Mouse (Mus musculus) limb, embryonic 12.5 days (tissue): ENCODE measurements at regions not wholly inside any gene's neighbourhood (a gene's known extent, or its start where the extent isn't known, plus 50 kb on each side); places are given as distances from the start of the nearest gene placed in this dataset.

ENCODE experiments used
- ATAC-seq: fragments of 200-750 bp; cut with Nextera tagmentation; 2 replicates; pipeline ENCODE4 v1.8.0; 2017; ENCODE audit warnings: low read depth, moderate TSS enrichment; ENCODE audit not compliant: insufficient number of reproducible peaks, insufficient read depth, low FRiP score, low TSS enrichment
- H3K27ac ChIP-seq: fragments of 300-500 bp; sonication (generic); 2 replicates; pipeline ENCODE4 v1.5.1; 2016; ENCODE audit warnings: mild to moderate bottlenecking, moderate library complexity
- H3K27me3 ChIP-seq: fragments of 300-500 bp; sonication (generic); 2 replicates; pipeline ENCODE4 v1.6.1; 2016; ENCODE audit warnings: mild to moderate bottlenecking, moderate library complexity
- H3K36me3 ChIP-seq: fragments of 300-500 bp; sonication (generic); 2 replicates; pipeline ENCODE4 v1.6.1; 2016; ENCODE audit warnings: mild to moderate bottlenecking, moderate library complexity
- H3K4me1 ChIP-seq: fragments of 300-500 bp; sonication (generic); replicated peaks from 2 replicates; pipeline ENCODE4 v1.6.1; 2016
- H3K4me2 ChIP-seq: fragments of 300-500 bp; sonication (generic); 2 replicates; pipeline ENCODE4 v1.6.1; 2016; ENCODE audit warnings: mild to moderate bottlenecking, moderate library complexity
- H3K4me3 ChIP-seq: fragments of 300-500 bp; sonication (generic); replicated peaks from 2 replicates; pipeline ENCODE4 v1.5.1; 2016; ENCODE audit warnings: mild to moderate bottlenecking
- H3K9ac ChIP-seq: fragments of 300-500 bp; sonication (generic); replicated peaks from 2 replicates; pipeline ENCODE4 v1.6.1; 2016; ENCODE audit warnings: mild to moderate bottlenecking, moderate library complexity
- H3K9me3 ChIP-seq: fragments of 300-500 bp; sonication (generic); 2 replicates; pipeline ENCODE4 v1.6.1; 2016; ENCODE audit warnings: mild to moderate bottlenecking, moderate library complexity
- WGBS: fragments of 180-500 bp; shearing (Covaris S2); methylation state at CpG from one replicate; pipeline ENCODE4 v1.1.7; 2016; 5-methylcytosine and 5-hydroxymethylcytosine counted together

GRCm38 (mm10) chr2:50660000-50660399, 363.4 kb upstream of the Mmadhc start:
- no peaks in the 10 kb centered on the region for H3K27me3 ChIP-seq
- H3K9ac ChIP-seq, result no peak overlapping the region
- no peak overlapping the region for H3K4me2 ChIP-seq
- H3K4me1 ChIP-seq, result no peaks in the 10 kb centered on the region; the same call in 1 of the 2 replicates
- H3K36me3 ChIP-seq, result no peaks in the 10 kb centered on the region
- 73% methylated on average over 2 of the region's 2 CpGs for whole genome bisulfite sequencing
- H3K27ac ChIP-seq, result no peak overlapping the region
- H3K9me3 ChIP-seq, result no peaks in the 10 kb centered on the region
- ATAC-seq, result no peak
- H3K4me3 ChIP-seq, result no peak overlapping the region

GRCm38 (mm10) chr2:50657826-50658225, 361.2 kb upstream of the Mmadhc start:
- Histone ChIP-seq H3K9ac (no peak overlapping the region), H3K4me2 (no peak overlapping the region), H3K36me3 (no peaks in the 10 kb centered on the region), H3K27ac (no peak overlapping the region), H3K27me3 (no peaks in the 10 kb centered on the region), H3K4me1 (no peaks in the 10 kb centered on the region; the same call in 1 of the 2 replicates), H3K4me3 (no peak overlapping the region), H3K9me3 (no peaks in the 10 kb centered on the region)
- no peak for ATAC-seq
- 67% methylated on average over 7 of the region's 7 CpGs for WGBS

GRCm38 (mm10) chr2:50656351-50656750, 359.8 kb upstream of the Mmadhc start:
- H3K9ac ChIP-seq, result no peak overlapping the region
- WGBS, result 84% methylated on average over 6 of the region's 6 CpGs
- no peak overlapping the region for H3K27ac ChIP-seq
- ATAC-seq, result no peak
- H3K4me2 ChIP-seq, result no peak overlapping the region
- H3K36me3 ChIP-seq, result no peaks in the 10 kb centered on the region
- H3K4me3 ChIP-seq, result no peak overlapping the region
- no peaks in the 10 kb centered on the region; the same call in 1 of the 2 replicates for H3K4me1 ChIP-seq
- no peaks in the 10 kb centered on the region for H3K9me3 ChIP-seq
- no peaks in the 10 kb centered on the region for H3K27me3 ChIP-seq

GRCm38 (mm10) chr2:50654953-50655324, 358.3 kb upstream of the Mmadhc start:
- WGBS, result 81% methylated on average over 7 of the region's 7 CpGs
- no peaks in the 10 kb centered on the region; the same call in 1 of the 2 replicates for H3K4me1 ChIP-seq
- ATAC-seq, result no peak

GRCm38 (mm10) chr2:50654221-50654952, 357.8 kb upstream of the Mmadhc start:
- Histone ChIP-seq H3K4me1 (no peaks in the 10 kb centered on the region), H3K27ac (no peak overlapping the region), H3K4me2 (no peak overlapping the region), H3K36me3 (no peaks in the 10 kb centered on the region), H3K27me3 (no peaks in the 10 kb centered on the region), H3K4me3 (no peak overlapping the region), H3K9me3 (no peaks in the 10 kb centered on the region), H3K9ac (no peak overlapping the region)
- 79% methylated on average over 8 of the region's 8 CpGs for WGBS
- no peak for ATAC-seq

More at GRCm38 (mm10) chr2:50654953-50655324, 358.3 kb upstream of the Mmadhc start:
- Histone ChIP-seq H3K27me3 (no peaks in the 10 kb centered on the region), H3K4me2 (no peak overlapping the region), H3K4me3 (no peak overlapping the region), H3K36me3 (no peaks in the 10 kb centered on the region), H3K27ac (no peak overlapping the region), H3K9ac (no peak overlapping the region), H3K9me3 (no peaks in the 10 kb centered on the region)

GRCm38 (mm10) chr2:50653121-50653615, 356.6 kb upstream of the Mmadhc start:
- no peak overlapping the region for H3K4me3 ChIP-seq
- H3K36me3 ChIP-seq, result no peaks in the 10 kb centered on the region
- no peak for ATAC-seq
- H3K27ac ChIP-seq, result no peak overlapping the region
- H3K4me2 ChIP-seq, result no peak overlapping the region
- WGBS, result 95% methylated on average over 3 of the region's 3 CpGs
- H3K4me1 ChIP-seq, result no peaks in the 10 kb centered on the region
- H3K9me3 ChIP-seq, result no peaks in the 10 kb centered on the region
- H3K9ac ChIP-seq, result no peak overlapping the region
- no peaks in the 10 kb centered on the region for H3K27me3 ChIP-seq

GRCm38 (mm10) chr2:50649656-50650055, 353.1 kb upstream of the Mmadhc start:
- WGBS, result 78% methylated on average over 3 of the region's 3 CpGs
- no peaks in the 10 kb centered on the region for H3K4me1 ChIP-seq
- no peak overlapping the region for H3K27ac ChIP-seq
- H3K9me3 ChIP-seq, result no peaks in the 10 kb centered on the region
- no peak overlapping the region for H3K9ac ChIP-seq
- H3K4me3 ChIP-seq, result no peak overlapping the region
- H3K36me3 ChIP-seq, result no peaks in the 10 kb centered on the region
- no peak overlapping the region for H3K4me2 ChIP-seq
- no peaks in the 10 kb centered on the region for H3K27me3 ChIP-seq
- ATAC-seq, result no peak

GRCm38 (mm10) chr2:50643219-50643618, 346.6 kb upstream of the Mmadhc start:
- no peak overlapping the region for H3K4me3 ChIP-seq
- H3K9me3 ChIP-seq, result no peaks in the 10 kb centered on the region
- 77% methylated on average over 5 of the region's 5 CpGs for WGBS
- no peaks in the 10 kb centered on the region for H3K27me3 ChIP-seq
- no peaks in the 10 kb centered on the region for H3K4me1 ChIP-seq
- H3K27ac ChIP-seq, result no peak overlapping the region
- no peak overlapping the region for H3K9ac ChIP-seq
- H3K36me3 ChIP-seq, result no peaks in the 10 kb centered on the region
- ATAC-seq, result no peak
- H3K4me2 ChIP-seq, result no peak overlapping the region

- H3K4me2 ChIP-seq, result no peak overlapping the region
- no peak for ATAC-seq
- no peaks in the 10 kb centered on the region for H3K9me3 ChIP-seq
- H3K27me3 ChIP-seq, result no peaks in the 10 kb centered on the region
- 56% methylated on average over 2 of the region's 2 CpGs for WGBS
- H3K4me3 ChIP-seq, result no peak overlapping the region
- no peak overlapping the region for H3K27ac ChIP-seq
- H3K4me1 ChIP-seq, result no peaks in the 10 kb centered on the region
- no peaks in the 10 kb centered on the region for H3K36me3 ChIP-seq
- H3K9ac ChIP-seq, result no peak overlapping the region
These were observed 345.6 kb upstream of the Mmadhc start for GRCm38 (mm10) chr2:50642198-50642597.

GRCm38 (mm10) chr2:50635896-50636295, 339.3 kb upstream of the Mmadhc start:
- H3K9ac ChIP-seq, result no peak overlapping the region
- no peak for ATAC-seq

GRCm38 (mm10) chr2:50631786-50632185, 335.2 kb upstream of the Mmadhc start:
- Histone ChIP-seq H3K4me1 (no peaks in the 10 kb centered on the region), H3K9ac (no peak overlapping the region), H3K4me2 (no peak overlapping the region), H3K4me3 (no peak overlapping the region), H3K27me3 (no peaks in the 10 kb centered on the region), H3K36me3 (no peaks in the 10 kb centered on the region), H3K27ac (no peak overlapping the region), H3K9me3 (no peaks in the 10 kb centered on the region)
- ATAC-seq, result no peak

More at GRCm38 (mm10) chr2:50635896-50636295, 339.3 kb upstream of the Mmadhc start:
- no peak overlapping the region for H3K4me2 ChIP-seq
- H3K4me1 ChIP-seq, result no peaks in the 10 kb centered on the region
- no peak overlapping the region for H3K27ac ChIP-seq
- H3K9me3 ChIP-seq, result no peaks in the 10 kb centered on the region
- H3K27me3 ChIP-seq, result no peaks in the 10 kb centered on the region
- 78% methylated on average over 2 of the region's 2 CpGs for WGBS
- H3K36me3 ChIP-seq, result no peaks in the 10 kb centered on the region
- no peak overlapping the region for H3K4me3 ChIP-seq

GRCm38 (mm10) chr2:50627501-50627900, 330.9 kb upstream of the Mmadhc start:
- Histone ChIP-seq H3K9me3 (no peaks in the 10 kb centered on the region), H3K9ac (no peak overlapping the region), H3K4me3 (no peak overlapping the region), H3K27ac (no peak overlapping the region), H3K27me3 (no peaks in the 10 kb centered on the region), H3K36me3 (no peaks in the 10 kb centered on the region), H3K4me2 (no peak overlapping the region), H3K4me1 (no peaks in the 10 kb centered on the region)
- no peak for ATAC-seq
- 77% methylated on average over 2 of the region's 2 CpGs for WGBS
